Mouse (Mus musculus) lung, postnatal 0 days (tissue): ENCODE results near the gene Ube2a. TPM values are rescaled to one million over a fixed set of nuclear protein-coding genes. Genes with fewer than 3 reads are reported as not detected.

Experiments
- ATAC-seq: fragments of 200-750 bp; cut with Nextera tagmentation; 2 replicates; pipeline ENCODE4 v1.8.0; 2017; ENCODE audit warnings: moderate library complexity
- DNase-seq: peaks from one replicate; pipeline ENCODE4 v3.0.0-alpha.2; 2016; ENCODE audit warnings: low spot score
- H3K27ac ChIP-seq: fragments of 300-500 bp; sonication (generic); 2 replicates; pipeline ENCODE4 v1.5.1; 2014; ENCODE audit warnings: antibody characterized with exemption, mild to moderate bottlenecking, low read length, mixed read lengths
- H3K27me3 ChIP-seq: fragments of 300-500 bp; sonication (generic); replicated peaks from 2 replicates; pipeline ENCODE4 v1.6.1; 2014; ENCODE audit warnings: low read length, mixed read lengths; ENCODE audit not compliant: insufficient read depth
- H3K36me3 ChIP-seq: fragments of 300-500 bp; sonication (generic); 2 replicates; pipeline ENCODE4 v1.6.1; 2014; ENCODE audit warnings: low read length, mixed read lengths; ENCODE audit not compliant: insufficient read depth
- H3K4me1 ChIP-seq: fragments of 300-500 bp; sonication (generic); 2 replicates; pipeline ENCODE4 v1.6.1; 2014; ENCODE audit warnings: antibody characterized with exemption, low read depth, low read length, mixed read lengths; ENCODE audit not compliant: insufficient read depth
- H3K4me2 ChIP-seq: fragments of 300-500 bp; sonication (generic); replicated peaks from 2 replicates; pipeline ENCODE4 v1.6.1; 2014; ENCODE audit warnings: low read depth, mild to moderate bottlenecking, low read length, moderate library complexity, mixed read lengths
- H3K4me3 ChIP-seq: fragments of 300-500 bp; sonication (generic); 2 replicates; pipeline ENCODE4 v1.5.1; 2014; ENCODE audit warnings: low read depth, low read length
- H3K9ac ChIP-seq: fragments of 300-500 bp; sonication (generic); replicated peaks from 2 replicates; pipeline ENCODE4 v1.6.1; 2014; ENCODE audit warnings: low read depth, mild to moderate bottlenecking
- H3K9me3 ChIP-seq: fragments of 300-500 bp; sonication (generic); 2 replicates; pipeline ENCODE4 v1.6.1; 2016; ENCODE audit warnings: low read length, mixed read lengths
- CTCF ChIP-seq: IDR thresholded peaks from 2 replicates; pipeline ENCODE4 v1.5.1; 2016; ENCODE audit warnings: antibody characterized with exemption, mild to moderate bottlenecking
- EP300 ChIP-seq: IDR thresholded peaks from 2 replicates; pipeline ENCODE4 v1.6.1; 2016; ENCODE audit warnings: antibody characterized with exemption, mild to moderate bottlenecking, control low read depth
- WGBS: fragments of 180-500 bp; shearing (Covaris S2); extraction: QIAGEN DNeasy Blood & Tissue Kit; methylation state at CpG from one replicate; pipeline ENCODE4 v1.1.7; 2014; 5-methylcytosine and 5-hydroxymethylcytosine counted together
- polyA plus RNA-seq: library from polyadenylated mRNA; unstranded; fragments of >200 nt; fragmentation: Nextera tagmentation; extraction: Ambion mirVana; gene quantifications from 2 replicates; pipeline ENCODE4 v1.2.1, GENCODE M21; 2015

Ube2a gene
- 176 and 189 TPM in 2 replicates for polyA plus RNA-seq

DNA sequence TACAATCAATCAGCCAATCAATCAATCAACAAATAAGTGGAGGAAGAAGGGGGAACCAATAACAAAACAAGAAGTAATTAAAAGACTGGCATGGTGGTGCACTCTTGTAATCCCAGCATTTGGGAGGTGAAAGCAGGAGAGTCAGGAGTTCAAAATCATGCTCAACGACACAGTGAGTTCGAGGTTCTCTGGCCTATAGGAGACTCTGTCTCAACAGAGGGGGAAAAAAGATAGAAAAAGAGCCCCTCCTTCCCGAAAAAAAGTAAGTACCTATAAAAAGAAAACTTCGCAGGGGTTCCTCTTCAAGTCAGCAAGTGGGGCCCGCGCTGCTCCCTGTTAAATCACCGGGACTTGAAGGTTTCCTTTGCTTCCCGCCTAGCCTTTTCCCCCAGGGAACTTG lies at the start of gene Ube2a, which contains the start of gene C330007P06Rik:
Gene Ube2a (plus strand): TSS at position 136 of the 400 bp plus-strand sequence.
Gene C330007P06Rik (minus strand): TSS at position 347 of the 400 bp plus-strand sequence.
- H3K27me3 ChIP-seq, result no peaks in the 10 kb centered on the region
- peak within 1 kb of the TSS; percentile 71 for H3K9ac ChIP-seq
- 10% methylated on average over 8 of the region's 8 CpGs for WGBS
- H3K4me2 ChIP-seq, result peak within 1 kb of the TSS; percentile 56
- H3K9me3 ChIP-seq, result no peaks in the 10 kb centered on the region
- peak within 1 kb of the TSS; percentile 84 for H3K27ac ChIP-seq
- no peak for DNase-seq
- H3K4me1 ChIP-seq, result no peaks in the 10 kb centered on the region
- H3K4me3 ChIP-seq, result peak within 1 kb of the TSS; percentile 65
- no peak; the same call in 1 of the 2 replicates for ATAC-seq
- TF ChIP-seq CTCF, result no peak
- TF ChIP-seq EP300, result no peak
- H3K36me3 ChIP-seq, result no peaks in the 10 kb centered on the region

DNA sequence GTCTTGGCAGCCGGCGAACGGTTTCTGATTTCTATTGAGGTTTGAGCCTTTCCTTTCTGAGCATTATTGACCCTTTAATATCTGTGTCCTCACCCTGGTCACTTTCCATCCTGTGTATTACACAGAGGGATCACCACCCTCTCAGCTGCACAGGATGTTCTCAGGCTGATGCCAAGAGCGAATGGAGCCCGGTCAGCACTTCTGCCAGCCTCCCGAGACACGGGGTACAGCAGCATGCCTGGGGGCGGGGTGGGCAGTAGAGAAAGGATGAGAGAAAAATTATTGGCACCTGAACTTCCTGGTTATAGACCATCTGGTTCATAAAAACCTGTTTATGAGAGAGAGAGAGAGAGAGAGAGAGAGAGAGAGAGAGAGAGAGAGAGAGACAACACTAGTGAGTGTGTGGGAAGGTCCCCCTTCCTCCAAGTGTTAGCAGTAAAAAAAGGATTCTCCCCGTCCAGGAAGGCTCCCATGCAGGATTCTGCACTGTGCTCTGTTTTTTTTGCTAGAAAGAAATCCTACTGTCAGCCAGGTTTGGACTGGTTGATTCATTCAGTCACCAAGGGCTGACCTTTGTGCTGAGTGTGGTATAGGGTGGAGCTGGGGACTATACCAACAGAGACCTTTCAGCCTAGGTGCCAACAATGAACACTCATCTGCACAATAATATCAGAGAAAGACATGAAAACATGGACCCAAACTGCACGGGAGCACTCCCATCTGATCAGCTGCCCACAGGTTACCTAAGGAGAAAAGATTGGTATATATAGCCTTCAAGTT lies 49.6 kb upstream of the Ube2a start:
- Histone ChIP-seq H3K4me1 (no peaks in the 10 kb centered on the region), H3K9ac (no peak overlapping the region), H3K9me3 (no peaks in the 10 kb centered on the region), H3K4me3 (no peak overlapping the region), H3K36me3 (no peaks in the 10 kb centered on the region), H3K27ac (no peak overlapping the region), H3K4me2 (no peak overlapping the region), H3K27me3 (no peaks in the 10 kb centered on the region)
- 81% methylated on average over 10 of the region's 10 CpGs for WGBS
- TF ChIP-seq EP300, result no peak
- TF ChIP-seq CTCF, result no peak
- no peak for ATAC-seq
- DNase-seq, result no peak

DNA sequence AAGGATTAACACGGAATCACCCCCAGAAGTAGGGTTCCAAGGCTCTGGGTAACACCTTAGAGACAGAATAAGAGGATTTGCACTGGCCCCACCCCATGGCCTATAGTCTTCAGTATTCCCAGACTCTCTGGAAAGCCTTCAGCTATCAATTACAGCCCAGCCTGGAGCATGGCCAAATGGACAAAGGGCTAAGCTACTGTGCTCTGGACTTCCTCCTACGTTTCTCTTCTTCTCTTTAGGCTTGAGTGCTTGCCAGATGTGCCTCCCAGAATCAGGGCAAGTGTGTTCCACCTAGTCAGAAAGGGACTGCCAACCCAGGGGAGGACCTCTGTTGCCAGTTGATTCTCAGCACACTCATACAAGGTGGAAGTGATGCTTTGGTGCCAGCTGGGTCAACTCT lies 48.7 kb upstream of the Ube2a start:
- Histone ChIP-seq H3K4me2 (no peak overlapping the region), H3K4me1 (no peaks in the 10 kb centered on the region), H3K36me3 (no peaks in the 10 kb centered on the region), H3K9me3 (no peaks in the 10 kb centered on the region), H3K9ac (no peak overlapping the region), H3K4me3 (no peak overlapping the region), H3K27ac (no peak overlapping the region), H3K27me3 (no peaks in the 10 kb centered on the region)
- DNase-seq (no peak), ATAC-seq (no peak)
- WGBS, result 32% methylated on average over 2 of the region's 2 CpGs
- TF ChIP-seq EP300, result no peak
- TF ChIP-seq CTCF, result no peak

DNA sequence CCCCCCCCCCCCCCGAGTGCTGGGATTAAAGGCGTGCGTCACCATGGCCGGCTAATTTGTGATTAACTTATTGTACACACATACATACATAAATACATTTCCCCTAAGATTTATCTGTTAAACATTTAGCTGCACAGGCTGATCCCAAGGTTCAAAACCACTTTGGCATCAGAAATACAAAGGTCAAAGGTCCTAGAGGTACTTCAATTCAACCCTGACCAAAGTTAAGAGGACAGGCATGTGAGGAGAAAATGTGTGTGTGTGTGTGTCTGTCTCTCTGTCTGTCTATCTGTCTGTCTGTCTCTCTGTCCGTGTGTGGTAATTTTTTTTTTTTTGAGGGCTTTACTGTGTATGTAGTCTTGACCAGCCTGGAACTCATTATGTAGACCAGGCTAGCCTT lies 46.8 kb upstream of the Ube2a start:
- Histone ChIP-seq H3K4me3 (no peak overlapping the region), H3K36me3 (no peaks in the 10 kb centered on the region), H3K9me3 (no peaks in the 10 kb centered on the region), H3K9ac (no peak overlapping the region), H3K4me2 (no peak overlapping the region), H3K4me1 (no peaks in the 10 kb centered on the region), H3K27ac (no peak overlapping the region), H3K27me3 (no peaks in the 10 kb centered on the region)
- WGBS, result 82% methylated on average over 2 of the region's 5 CpGs
- no peak for ATAC-seq
- TF ChIP-seq EP300 (no peak), CTCF (no peak)
- DNase-seq, result no peak

DNA sequence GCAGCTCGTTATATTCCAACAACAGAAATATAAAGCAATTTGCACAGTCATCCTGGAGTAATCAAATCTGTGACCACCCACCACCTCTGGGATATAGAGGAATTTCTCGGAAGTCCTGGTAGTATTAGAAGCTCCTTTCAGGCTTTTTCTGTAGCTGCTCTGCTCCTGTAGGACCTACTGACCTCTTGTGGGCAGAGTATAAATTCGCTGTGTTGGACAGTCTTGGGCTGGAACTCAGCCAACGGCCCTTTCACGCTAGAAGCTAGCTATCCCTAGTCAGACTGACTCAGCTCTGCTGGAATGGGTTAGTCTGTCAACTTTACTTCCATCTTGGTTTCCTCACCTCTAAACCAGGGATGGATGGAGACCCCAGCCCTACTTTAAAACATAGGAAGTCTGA lies 43.4 kb upstream of the Ube2a start:
- no peak overlapping the region for H3K4me2 ChIP-seq
- ATAC-seq, result peak; percentile 56
- no peaks in the 10 kb centered on the region for H3K9me3 ChIP-seq
- H3K4me1 ChIP-seq, result no peaks in the 10 kb centered on the region
- DNase-seq, result peak; percentile 75
- no peak overlapping the region for H3K9ac ChIP-seq
- 27% methylated on average over 5 of the region's 5 CpGs for WGBS
- TF ChIP-seq EP300 (no peak), CTCF (peak; percentile 61)
- H3K27me3 ChIP-seq, result no peaks in the 10 kb centered on the region
- no peaks in the 10 kb centered on the region for H3K36me3 ChIP-seq
- H3K27ac ChIP-seq, result no peak overlapping the region
- no peak overlapping the region for H3K4me3 ChIP-seq

DNA sequence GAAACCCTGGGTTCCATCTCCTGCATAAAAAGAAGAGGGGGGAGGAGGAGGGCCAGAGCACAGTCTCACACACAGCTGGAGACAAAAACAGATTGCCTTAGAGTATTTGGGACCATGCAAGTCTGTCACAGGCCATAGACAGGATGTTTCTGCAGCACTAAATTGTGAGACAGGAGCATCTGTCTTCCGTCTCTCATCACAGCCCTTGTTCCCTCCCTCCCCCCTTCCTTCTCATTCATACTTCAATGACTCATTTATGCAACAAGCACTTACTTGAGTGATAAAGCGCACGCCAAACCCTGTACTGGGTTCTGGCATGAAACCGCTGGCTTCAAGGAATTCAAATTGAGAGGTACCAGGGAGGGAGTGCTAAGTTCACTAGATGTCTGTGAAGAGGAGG lies 42.1 kb upstream of the Ube2a start:
- Histone ChIP-seq H3K4me2 (no peak overlapping the region), H3K4me1 (no peaks in the 10 kb centered on the region), H3K9ac (no peak overlapping the region), H3K27ac (no peak overlapping the region), H3K4me3 (no peak overlapping the region), H3K27me3 (no peaks in the 10 kb centered on the region), H3K9me3 (no peaks in the 10 kb centered on the region), H3K36me3 (no peaks in the 10 kb centered on the region)
- ATAC-seq (peak; percentile 84), DNase-seq (peak; percentile 82)
- TF ChIP-seq EP300 (no peak), CTCF (no peak)
- WGBS, result 33% methylated on average over 4 of the region's 4 CpGs
